Mouse (Mus musculus) heart, adult 2 months (tissue): Measurements from ENCODE around the gene Kcng3.

ENCODE experiments used
- CTCF ChIP-seq: fragments of 200-600 bp; IDR thresholded peaks from 2 replicates; pipeline ENCODE4 v1.8.1; 2022; ENCODE audit warnings: antibody characterized with exemption, mild to moderate bottlenecking, moderate library complexity
- POLR2A ChIP-seq: fragments of 200-500 bp; IDR thresholded peaks from 2 replicates; pipeline ENCODE4 v1.6.1; 2011; ENCODE audit warnings: mild to moderate bottlenecking, low read depth, low read length, control low read depth; ENCODE audit not compliant: insufficient read depth

GRCm38 (mm10) chr17:83600976-83601375 lies 30.7 kb downstream of the Kcng3 start:
- TF ChIP-seq POLR2A (no peak), CTCF (no peak)
